Mouse (Mus musculus) MEL (cell line): ENCODE measurements at regions not wholly inside any gene's neighbourhood (a gene's known extent, or its start where the extent isn't known, plus 50 kb on each side); places are given as distances from the start of the nearest gene placed in this dataset.

Experiments used
- CTCF ChIP-seq, 3 experiments: IDR thresholded peaks in 2 of 3; conservative IDR thresholded peaks in 1 of 3; 2 replicates each; pipeline ENCODE4 v1.5.1; 2011 to 2012; ENCODE audit warnings: low read length in 3 of 3, low read depth in 2 of 3, mild to moderate bottlenecking in 2 of 3, improper control_type of control experiment in 1 of 3, inconsistent platforms in 1 of 3, mixed read lengths in 1 of 3, moderate library complexity in 1 of 3; ENCODE audit not compliant: control insufficient read depth in 1 of 3, insufficient read depth in 1 of 3, poor library complexity in 1 of 3, severe bottlenecking in 1 of 3
- EP300 ChIP-seq, 2 experiments: IDR thresholded peaks; 2 replicates each; pipeline ENCODE4 v1.6.1; 2011; ENCODE audit warnings: improper control_type of control experiment in 2 of 2, low read length in 2 of 2, low read depth in 1 of 2, mild to moderate bottlenecking in 1 of 2
- POLR2A ChIP-seq, 2 experiments: IDR thresholded peaks; 2 replicates each; pipeline ENCODE4 v1.6.1; 2011 to 2012; ENCODE audit warnings: low read length in 2 of 2, mild to moderate bottlenecking in 2 of 2, control low read depth in 1 of 2, improper control_type of control experiment in 1 of 2, low read depth in 1 of 2, moderate library complexity in 1 of 2; ENCODE audit not compliant: control insufficient read depth in 1 of 2, insufficient read depth in 1 of 2, poor library complexity in 1 of 2
- UBTF ChIP-seq: IDR thresholded peaks from 2 replicates; pipeline ENCODE4 v1.6.1; 2012; ENCODE audit warnings: low read depth, mild to moderate bottlenecking, inconsistent platforms, low read length, improper control_type of control experiment, moderate library complexity, borderline replicate concordance; ENCODE audit not compliant: insufficient read depth

DNA sequence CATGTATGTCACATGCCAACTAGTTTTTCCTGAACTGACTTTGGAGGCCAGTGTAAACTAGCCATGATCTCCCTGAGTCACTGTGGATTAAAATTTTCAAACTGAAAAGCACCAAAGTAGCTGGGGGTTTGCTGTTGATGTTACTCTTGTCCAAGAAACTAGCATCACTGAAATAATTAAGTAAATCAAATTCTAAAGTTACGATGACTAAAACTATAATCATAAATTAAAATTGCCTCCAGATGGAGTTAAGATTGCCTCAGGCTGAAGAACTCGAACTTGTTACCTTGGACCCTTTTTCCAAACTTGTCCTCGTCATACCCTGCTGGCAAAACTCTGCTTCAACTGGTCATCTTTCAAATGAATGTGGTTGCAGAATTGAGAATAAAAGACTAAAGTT is 93.7 kb upstream of the Ptgfr start:
- no peak for TF ChIP-seq EP300 (IDR thresholded peaks at IDR 0.05; ENCODE audit: low read depth in 1 of 2, low read length in 2 of 2)
- TF ChIP-seq CTCF (IDR thresholded peaks at IDR 0.05 in 2 of 3, conservative IDR thresholded peaks at IDR 0.05 in 1 of 3; ENCODE audit: control insufficient read depth in 1 of 3, insufficient read depth in 1 of 3, low read depth in 2 of 3, low read length in 3 of 3, poor library complexity in 1 of 3, severe bottlenecking in 1 of 3), result no peak
- TF ChIP-seq UBTF, result no peak
- no peak for TF ChIP-seq POLR2A (IDR thresholded peaks at IDR 0.05; ENCODE audit: control insufficient read depth in 1 of 2, insufficient read depth in 1 of 2, low read depth in 1 of 2, low read length in 2 of 2, poor library complexity in 1 of 2)
